Comparison of ENCODE assay signal across 8 mouse cellular contexts in the genomic region with DNA sequence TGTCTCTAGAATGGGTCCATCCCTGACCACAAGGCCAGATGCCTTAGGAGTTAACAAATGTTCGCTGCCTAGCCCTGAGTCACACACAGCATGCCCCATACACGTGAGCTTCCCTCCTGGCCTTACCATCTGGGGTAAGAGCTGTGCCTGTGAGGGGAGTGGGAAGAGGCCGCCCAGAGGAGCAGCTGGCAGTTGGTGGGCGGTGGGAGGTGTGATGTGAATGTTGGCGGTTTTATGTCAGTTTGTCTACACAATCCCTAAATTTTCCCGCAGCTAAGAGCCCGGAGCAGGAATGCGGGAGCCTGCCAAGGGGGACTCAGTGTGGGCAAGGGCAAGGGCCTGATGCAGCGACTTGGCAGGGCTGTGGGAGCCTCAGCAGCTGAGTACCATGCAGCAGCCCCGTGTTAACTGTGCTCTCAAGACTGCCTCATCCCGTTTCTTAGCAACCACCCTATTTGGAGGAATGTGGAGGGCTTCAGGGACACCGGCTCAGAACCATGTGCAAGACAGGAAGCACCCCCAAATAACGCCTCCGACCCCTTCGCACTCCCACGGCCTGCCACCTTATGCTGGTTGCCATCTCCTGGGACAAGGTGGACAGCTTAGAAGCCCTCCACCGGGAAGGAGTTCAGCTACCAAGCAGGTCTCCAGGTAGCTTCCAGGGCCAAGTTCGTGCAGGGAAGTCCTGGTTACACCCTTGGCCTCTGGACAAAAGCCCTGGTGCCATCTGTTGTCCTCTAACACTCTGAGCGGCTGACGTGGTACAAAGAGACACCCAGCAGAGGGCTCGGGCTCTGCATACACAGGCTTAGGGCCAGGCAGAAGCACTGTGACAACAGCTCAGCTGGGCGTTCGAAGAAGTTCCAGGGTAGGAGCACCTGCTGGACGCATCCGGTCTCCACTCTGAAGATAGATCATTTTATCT. TPM values are rescaled to one million over a fixed set of nuclear protein-coding genes. Genes with fewer than 3 reads are reported as not detected.
DNase-seq lines count a peak whose midpoint lies in the region; ATAC-seq and TF ChIP-seq lines count a peak whose summit lies in the region.

No protein-coding gene starts in this region.

- H3K4me3 ChIP-seq in gastrocnemius, adult 2 months: peak overlapping the region; percentile 69
- H3K4me3 ChIP-seq in neural tube, embryonic 14.5 days (ENCODE audit: low read depth, low read length): peak overlapping the region; percentile 37

- peak overlapping the region; percentile 50 for H3K9ac ChIP-seq in neural tube, embryonic 14.5 days (replicated peaks; ENCODE audit: low read depth, low read length)

- no peaks in the 10 kb centered on the region for H3K9me3 ChIP-seq in neural tube, embryonic 14.5 days (ENCODE audit: control insufficient read depth, low read length)

- peaks cover 25% of the 10 kb centered on the region for H3K4me1 ChIP-seq in neural tube, embryonic 14.5 days (ENCODE audit: control insufficient read depth, insufficient read depth, low read length)

- peak overlapping the region; percentile 74 for H3K27ac ChIP-seq in gastrocnemius, adult 2 months
- peak overlapping the region; percentile 84 for H3K27ac ChIP-seq in neural tube, embryonic 14.5 days (ENCODE audit: low read depth, low read length)

- H3K27me3 ChIP-seq in neural tube, embryonic 14.5 days (ENCODE audit: control insufficient read depth, insufficient read depth, low read length): no peaks in the 10 kb centered on the region

- no peaks in the 10 kb centered on the region for H3K36me3 ChIP-seq in neural tube, embryonic 14.5 days (ENCODE audit: control insufficient read depth, insufficient read depth, low read length)

- peak overlapping the region; percentile 47 for H3K4me2 ChIP-seq in neural tube, embryonic 14.5 days (ENCODE audit: low read depth, low read length)

- intact Hi-C loops in gastrocnemius, adult 2 months (cut with DNase I): no loop called here
- intact Hi-C loops in gastrocnemius, postnatal 36 days (cut with DNase I): loop anchor here (10.0 kb wide), 1 partner anchor 201 kb away; no protein-coding TSS in a partner anchor

- TF ChIP-seq CTCF in gastrocnemius, adult 2 months (IDR thresholded peaks at IDR 0.05): no peak; the same call in 1 of the 2 replicates

- 21% methylated on average over 25 of the region's 25 CpGs for WGBS in neural tube, embryonic 14.5 days

- DNase-seq in gastrocnemius, adult 2 months: peak; percentile 41
- DNase-seq in gastrocnemius, postnatal 36 days: no peak
- DNase-seq in cerebellum, adult 11-12 months: peak; percentile 97
- DNase-seq in frontal cortex, adult 2 months (ENCODE audit: extremely low spot score in 1 of 2, low spot score in 1 of 2): peak; percentile 91 to 94
- peak; percentile 65 to 76 for DNase-seq in layer of hippocampus, postnatal 25 days (ENCODE audit: extremely low spot score in 1 of 2, low spot score in 1 of 2)
- DNase-seq in kidney, adult 8-10 months: no peak
- no peak for DNase-seq in testis, postnatal 14 days (ENCODE audit: low spot score)

- ATAC-seq in neural tube, embryonic 14.5 days (ENCODE audit: low read depth): peak; percentile 90

RNA-seq across cellular contexts. Expression of gene Elk3, which starts 35.5 kb away (rescaled TPM):
- total RNA-seq in gastrocnemius, adult 2 months (2021): 10 to 100 TPM; 11.7 to 14.2 TPM
- 10 to 100 TPM; 11.6 to 14.2 TPM for total RNA-seq in gastrocnemius, postnatal 36 days (2021)
- 8.0 and 8.4 TPM in 2 replicates for polyA plus RNA-seq in frontal cortex, adult 2 months (2012; rRNA removed)
- 1 to 10 TPM; 7.6 to 8.5 TPM for total RNA-seq in layer of hippocampus, postnatal 25 days (2021)
- polyA plus RNA-seq in neural tube, embryonic 14.5 days (2014; fragmentation: Nextera tagmentation; extraction: Ambion mirVana): 5.7 and 10.8 TPM in 2 replicates

Comparison
In these comparisons a context has a peak if more than half of its experiments do, and no peak if none do; other contexts are left out.
1. DNase-seq: peak in gastrocnemius, adult 2 months (single experiment), cerebellum, adult 11-12 months (single experiment), frontal cortex, adult 2 months (2 of 2) and layer of hippocampus, postnatal 25 days (2 of 2); none in gastrocnemius, postnatal 36 days (0 of 2), kidney, adult 8-10 months (0 of 2) and testis, postnatal 14 days (single experiment).